Mouse (Mus musculus) frontal cortex, postnatal 36 days (tissue): ENCODE results near the gene Iars2.

Source experiments
- DNase-seq, 2 experiments: peaks; one replicate each; pipeline ENCODE4 v3.0.0; 2022; ENCODE audit warnings: low spot score in 2 of 2

The Iars2 gene

DNA sequence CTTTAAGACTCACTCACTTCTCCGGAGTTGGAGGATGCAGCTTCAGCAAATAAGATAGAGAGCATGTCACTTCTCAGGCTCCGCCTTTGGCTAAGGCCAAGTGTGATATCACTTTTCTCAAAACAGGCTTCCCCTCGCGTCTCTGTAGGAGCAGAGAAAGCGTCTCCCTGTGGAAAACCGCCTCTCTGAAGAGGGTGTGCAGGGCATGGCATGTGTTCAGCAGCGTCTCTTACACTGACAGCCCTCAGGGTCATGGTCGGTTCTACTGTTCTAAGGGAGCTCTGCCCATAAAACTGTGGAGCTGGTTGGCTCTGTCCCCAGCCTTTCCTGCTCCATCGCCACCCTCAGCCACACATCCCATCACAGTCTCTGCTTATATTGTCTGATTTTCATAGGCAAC is 49.9 kb downstream of the Iars2 start:
- no peak for DNase-seq

DNA sequence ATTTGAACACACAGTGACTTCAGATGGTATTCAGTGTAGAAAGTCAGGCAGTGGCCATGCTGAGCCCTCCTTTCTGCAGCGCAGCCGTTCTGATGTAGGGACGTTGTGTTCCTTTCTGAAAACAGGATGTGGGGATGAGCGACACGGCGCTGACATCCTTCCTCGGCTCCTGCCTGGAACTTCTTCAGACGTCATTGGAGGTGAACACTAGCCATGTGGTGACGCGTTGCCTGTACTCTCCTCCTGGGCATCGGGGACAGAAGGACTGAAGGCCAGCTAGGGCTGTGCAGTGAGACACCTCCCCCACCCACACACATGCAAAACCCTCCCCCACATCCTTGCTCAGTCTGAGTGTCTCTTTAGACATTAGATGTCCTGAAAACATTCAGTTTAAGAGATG is 52.2 kb downstream of the Iars2 start:
- no peak for DNase-seq

DNA sequence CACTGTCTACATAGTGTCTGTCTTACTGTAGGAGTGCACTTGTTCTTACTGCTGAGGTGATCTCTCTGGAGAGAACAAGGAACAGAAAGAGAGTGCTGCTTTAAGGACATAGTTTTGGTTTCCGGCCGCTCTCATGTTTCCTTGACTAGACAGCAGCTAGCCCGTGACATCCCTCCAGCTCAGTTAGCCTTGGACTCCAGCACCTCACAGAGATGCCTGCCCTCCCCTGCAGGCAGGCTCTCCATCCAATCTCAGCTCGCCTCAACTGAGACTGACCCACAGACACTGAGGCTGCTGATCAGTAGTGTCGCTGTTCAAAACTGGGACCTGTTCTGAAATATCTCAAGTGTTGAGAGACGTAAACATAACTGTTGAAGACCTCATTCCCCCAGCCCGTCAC is 53.2 kb downstream of the Iars2 start:
- no peak for DNase-seq

DNA sequence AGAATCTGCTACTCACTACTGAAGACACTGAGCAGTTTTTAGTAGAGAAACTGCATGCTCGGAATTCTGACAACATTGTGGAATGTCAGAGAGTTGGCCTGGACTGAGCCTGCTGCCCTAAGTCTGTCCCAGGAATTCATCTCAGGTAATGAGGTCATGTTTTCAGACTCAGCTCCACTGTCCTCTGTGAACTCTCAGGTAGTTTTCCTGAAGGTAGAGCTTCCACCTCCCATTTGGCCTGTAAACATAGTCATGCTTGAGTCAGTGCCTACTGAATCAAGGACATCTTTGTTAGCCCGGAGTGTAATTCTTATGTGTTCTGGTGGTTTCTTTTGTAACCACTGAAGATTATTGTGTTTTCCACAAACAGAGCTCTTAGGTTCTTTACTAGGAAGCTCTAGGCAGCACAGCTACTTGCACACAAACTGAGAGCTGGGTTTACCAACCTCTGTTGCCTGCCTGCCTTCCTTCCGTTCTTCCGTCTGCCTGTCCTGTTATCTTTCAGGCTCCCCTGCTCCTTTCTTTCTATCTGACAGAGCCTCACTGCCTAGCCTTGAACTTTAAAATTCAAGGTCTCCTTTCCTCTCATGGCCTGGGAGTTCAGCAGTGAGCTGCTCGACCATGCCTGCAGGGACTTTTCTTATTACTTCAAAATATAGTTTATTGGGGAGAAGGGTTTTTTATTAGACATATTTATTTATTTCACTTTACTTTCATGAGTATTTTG is 54.2 kb downstream of the Iars2 start:
- DNase-seq: no peak

DNA sequence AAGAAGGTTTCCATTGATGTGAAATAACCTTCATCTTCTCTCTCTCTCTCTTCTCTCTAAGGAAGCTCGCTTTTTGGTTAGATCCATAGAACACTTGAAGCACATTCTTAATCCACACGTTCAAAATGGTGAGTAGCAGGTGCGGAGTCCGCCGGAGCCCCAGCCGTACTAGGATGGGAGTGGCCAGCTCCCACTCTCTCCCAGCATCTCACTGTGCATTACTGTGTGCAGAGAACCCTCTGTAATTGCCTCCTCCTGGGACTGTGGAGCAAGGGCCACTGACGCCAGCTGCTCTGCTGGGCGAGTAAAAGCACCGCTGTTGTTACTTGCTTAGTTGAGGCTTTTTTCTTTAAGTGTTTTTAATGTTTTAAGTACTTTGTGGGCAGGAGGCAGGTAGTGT is 57.8 kb downstream of the Iars2 start:
- no peak for DNase-seq

DNA sequence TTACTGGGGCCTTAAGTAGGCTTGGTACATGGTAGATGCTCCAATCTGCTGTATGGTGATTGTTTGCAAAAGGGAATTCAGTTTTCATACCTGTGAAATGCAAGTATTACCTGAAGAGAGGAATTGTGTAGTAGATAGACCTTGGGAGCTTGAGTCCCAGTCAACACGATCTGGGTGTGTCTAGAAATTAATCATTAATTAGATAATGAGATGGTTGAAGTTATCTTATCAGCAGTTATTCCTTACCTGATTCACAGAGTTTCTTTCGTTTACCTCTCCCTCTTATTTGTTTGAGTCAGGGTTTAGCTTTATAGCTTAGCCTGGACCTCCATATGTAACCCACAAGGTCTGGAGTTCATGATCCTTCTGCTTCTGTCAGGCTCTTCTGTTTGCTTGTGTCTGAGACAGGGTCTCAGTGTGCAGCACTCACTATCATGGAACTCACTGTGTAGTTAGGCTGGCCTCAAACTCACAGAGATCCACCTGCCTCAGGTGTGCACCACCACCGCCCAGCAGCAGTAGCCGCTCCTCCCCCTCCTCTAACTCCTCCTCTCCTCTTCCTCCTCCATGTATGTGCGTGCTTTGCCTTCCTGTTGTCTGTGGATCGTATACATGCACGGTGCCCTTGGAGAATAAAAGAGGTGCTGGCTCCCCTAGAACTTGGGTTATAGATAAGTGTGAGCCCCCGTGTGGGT is 58.6 kb downstream of the Iars2 start:
- no peak for DNase-seq

DNA sequence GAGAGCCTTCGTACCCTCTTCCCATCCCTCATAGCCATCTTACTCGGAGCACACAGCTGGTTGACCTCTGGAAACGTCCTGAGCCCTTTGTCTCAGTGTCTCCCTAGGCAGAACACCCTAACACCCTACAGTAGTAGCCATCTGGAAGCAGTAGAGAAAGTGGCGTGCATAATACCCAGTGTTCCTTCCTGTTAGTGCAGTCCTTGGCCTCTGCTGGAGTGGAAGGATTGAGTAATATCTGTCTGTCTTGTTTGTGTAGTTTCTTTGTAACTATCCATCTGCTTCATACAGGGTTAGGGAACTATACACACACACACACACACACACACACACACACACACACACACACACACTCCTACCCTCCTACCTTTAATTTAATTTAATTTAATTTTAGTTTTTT is 60.5 kb downstream of the Iars2 start:
- DNase-seq: no peak

GRCm38 (mm10) chr1:185262565-185262964 is 66.6 kb downstream of the Iars2 start:
- no peak for DNase-seq

DNA sequence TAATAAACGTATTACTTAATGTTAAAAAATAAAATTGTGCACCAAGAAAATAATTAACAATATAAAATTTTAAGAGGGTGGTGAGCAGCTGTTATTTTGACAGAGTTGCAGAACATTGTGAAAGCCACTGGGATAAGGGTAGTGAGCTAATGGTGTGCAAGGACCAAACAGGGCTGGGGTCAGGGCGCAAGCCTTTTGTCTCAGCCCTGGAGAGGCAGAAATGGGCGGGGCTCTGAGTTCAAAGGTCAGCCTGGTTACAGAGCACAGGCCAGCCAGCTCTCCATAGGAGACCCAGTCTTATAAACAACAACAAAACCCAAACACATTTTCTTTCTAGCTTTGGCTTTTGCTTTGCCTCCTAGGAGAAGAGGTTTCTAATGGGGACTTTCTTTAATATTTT is 72.4 kb downstream of the Iars2 start:
- DNase-seq: no peak

- no peak for DNase-seq
Measured at GRCm38 (mm10) chr1:185255336-185255735, 73.9 kb downstream of the Iars2 start.

GRCm38 (mm10) chr1:185253140-185253892 is 75.9 kb downstream of the Iars2 start:
- DNase-seq: peak; percentile 55 to 70

GRCm38 (mm10) chr1:185252351-185252750 is 76.8 kb downstream of the Iars2 start:
- DNase-seq: no peak

- DNase-seq: no peak
Measured at GRCm38 (mm10) chr1:185248728-185249127, 80.5 kb downstream of the Iars2 start.

DNA sequence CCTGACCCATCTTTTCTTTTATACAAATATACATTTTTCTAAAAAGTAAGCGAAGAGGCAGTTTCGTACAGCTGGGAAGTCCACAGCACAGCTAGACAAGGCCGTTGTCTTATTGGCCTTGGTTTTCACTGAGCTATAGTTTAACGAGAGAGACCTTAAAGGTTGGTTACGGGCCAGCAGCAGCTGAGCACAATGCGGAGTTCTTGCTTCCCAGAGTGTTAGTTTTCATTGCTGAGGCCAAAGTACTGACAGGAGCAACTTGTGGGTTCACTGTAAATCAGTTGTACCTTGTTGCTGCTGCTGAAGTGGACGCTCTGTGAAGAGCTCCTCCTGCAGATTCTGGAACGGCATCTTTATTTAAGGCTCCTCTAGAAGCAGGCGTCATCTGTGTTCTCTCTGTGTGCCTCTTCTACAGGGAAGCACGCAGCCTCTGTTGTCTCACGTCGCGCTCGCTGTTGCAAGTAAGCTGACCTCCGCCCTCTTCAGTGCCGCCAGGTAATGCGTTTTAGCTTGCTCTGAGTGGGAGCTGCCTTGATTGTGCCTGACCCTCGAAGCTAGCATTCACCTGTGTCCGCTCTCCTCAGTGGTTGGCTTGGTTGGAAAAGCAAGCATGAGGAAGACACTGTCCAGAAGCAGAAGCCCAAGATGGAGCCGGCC is 81.6 kb downstream of the Iars2 start:
- DNase-seq: no peak

- DNase-seq: no peak
Measured at GRCm38 (mm10) chr1:185245456-185245855, 83.7 kb downstream of the Iars2 start.

GRCm38 (mm10) chr1:185243013-185243412 is 86.2 kb downstream of the Iars2 start:
- DNase-seq: no peak

- no peak for DNase-seq
Measured at GRCm38 (mm10) chr1:185236530-185236929, 92.7 kb downstream of the Iars2 start.

GRCm38 (mm10) chr1:185235837-185236236 is 93.4 kb downstream of the Iars2 start:
- no peak for DNase-seq
